Mouse (Mus musculus) thymus, postnatal 14 days (tissue): ENCODE measurements around the gene Hoxc5.
A peak's percentile ranks its signal among the peaks of the same experiment; 100 is the strongest.

ENCODE experiments used
- DNase-seq: peaks from one replicate; pipeline ENCODE4 v3.0.0; 2021

The Hoxc5 gene

GRCm38 (mm10) chr15:102945185-102946077 is 21.8 kb upstream of the Hoxc5 start:
- no peak for DNase-seq

GRCm38 (mm10) chr15:102947276-102947675 is 20.0 kb upstream of the Hoxc5 start:
- DNase-seq, result no peak

- DNase-seq, result no peak
Measured at GRCm38 (mm10) chr15:102948842-102949241, 18.4 kb upstream of the Hoxc5 start.

- DNase-seq, result no peak
Measured at GRCm38 (mm10) chr15:102949696-102950095, 17.5 kb upstream of the Hoxc5 start.

GRCm38 (mm10) chr15:102950877-102951276 is 16.4 kb upstream of the Hoxc5 start:
- no peak for DNase-seq

- DNase-seq, result no peak
Measured at GRCm38 (mm10) chr15:102953561-102953960, 13.7 kb upstream of the Hoxc5 start.

GRCm38 (mm10) chr15:102954192-102955006 is 12.8 kb upstream of the Hoxc5 start, which contains the start of gene Hoxc11:
TSS of gene Hoxc11 (plus strand) at chr15:102954427.
- DNase-seq, result no peak

- DNase-seq, result no peak
Measured at GRCm38 (mm10) chr15:102955007-102955382, 12.2 kb upstream of the Hoxc5 start.

GRCm38 (mm10) chr15:102955833-102956640 is 11.2 kb upstream of the Hoxc5 start:
- no peak for DNase-seq

- no peak for DNase-seq
Measured at GRCm38 (mm10) chr15:102956906-102957305, 10.3 kb upstream of the Hoxc5 start.

GRCm38 (mm10) chr15:102959663-102960191 is 7.5 kb upstream of the Hoxc5 start:
- no peak for DNase-seq

- DNase-seq, result no peak
Measured at GRCm38 (mm10) chr15:102961728-102962127, 5.5 kb upstream of the Hoxc5 start.

GRCm38 (mm10) chr15:102962492-102962891 is 4.8 kb upstream of the Hoxc5 start:
- DNase-seq, result no peak

- no peak for DNase-seq
Measured at GRCm38 (mm10) chr15:102963259-102963658, 4.0 kb upstream of the Hoxc5 start.

- no peak for DNase-seq
Measured at GRCm38 (mm10) chr15:102963671-102964640, 3.3 kb upstream of the Hoxc5 start.

- DNase-seq, result no peak
Measured at GRCm38 (mm10) chr15:102965003-102965891, 2.0 kb upstream of the Hoxc5 start.

GRCm38 (mm10) chr15:102965892-102966775 is 1.1 kb upstream of the Hoxc5 start:
- DNase-seq, result peak; percentile 62

GRCm38 (mm10) chr15:102966776-102967311 is 399 bp upstream of the Hoxc5 start, which contains the start of gene Hoxc10:
TSS of gene Hoxc10 (plus strand) at chr15:102966796.
- no peak for DNase-seq
